Mouse (Mus musculus): ENCODE results near the gene Hspa5.
"Not testable (repeated sequence)": the region's sequence is repeated elsewhere in the genome, so short reads cannot be mapped to it uniquely, and the experiment has no call there.

Gene Hspa5

DNA sequence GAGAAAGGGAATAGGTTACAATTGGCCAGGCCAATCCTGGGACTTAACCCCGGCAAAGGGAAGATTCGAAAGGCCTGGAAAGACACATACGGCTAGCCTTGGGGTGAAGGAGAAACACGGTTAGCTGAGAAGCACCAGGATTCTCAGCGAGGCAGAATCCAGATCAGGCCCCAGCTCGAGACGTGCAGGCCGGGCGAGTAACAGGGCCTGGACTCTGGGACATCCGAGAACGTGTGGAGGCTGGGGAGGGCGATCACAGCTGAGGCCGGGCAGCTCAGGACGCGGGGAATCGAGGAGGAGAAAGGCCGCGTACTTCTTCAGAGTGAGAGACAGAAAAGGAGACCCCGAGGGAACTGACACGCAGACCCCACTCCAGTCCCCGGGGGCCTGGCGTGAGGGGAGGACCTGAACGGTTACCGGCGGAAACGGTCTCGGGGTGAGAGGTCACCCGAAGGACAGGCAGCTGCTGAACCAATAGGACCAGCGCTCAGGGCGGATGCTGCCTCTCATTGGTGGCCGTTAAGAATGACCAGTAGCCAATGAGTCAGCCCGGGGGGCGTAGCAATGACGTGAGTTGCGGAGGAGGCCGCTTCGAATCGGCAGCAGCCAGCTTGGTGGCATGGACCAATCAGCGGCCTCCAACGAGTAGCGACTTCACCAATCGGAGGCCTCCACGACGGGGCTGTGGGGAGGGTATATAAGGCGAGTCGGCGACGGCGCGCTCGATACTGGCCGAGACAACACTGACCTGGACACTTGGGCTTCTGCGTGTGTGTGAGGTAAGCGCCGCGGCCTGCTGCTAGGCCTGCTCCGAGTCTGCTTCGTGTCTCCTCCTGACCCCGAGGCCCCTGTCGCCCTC is at the start of gene Hspa5:
Hspa5 (plus strand) TSS at position 603 of the 859 bp plus-strand sequence.
- DNase-seq = peak; percentile 100

DNA sequence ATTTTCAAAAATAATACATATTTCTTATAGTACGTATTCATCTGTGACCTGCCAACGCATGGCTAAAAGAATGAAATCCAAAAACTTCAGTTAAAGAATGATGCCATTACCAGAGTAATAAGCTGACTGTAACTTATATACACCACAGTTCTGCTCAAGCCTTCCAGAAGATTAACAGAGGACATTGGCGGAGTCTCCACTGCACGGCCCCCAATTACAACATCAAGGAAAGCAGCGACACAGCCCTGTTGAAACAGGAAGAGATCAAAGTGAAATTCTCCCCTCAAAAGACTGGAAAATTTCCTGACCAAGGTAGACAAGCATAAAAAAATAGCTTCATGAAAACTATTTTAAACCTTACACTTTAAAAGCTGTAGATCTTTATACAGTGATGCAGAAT is 46.5 kb upstream of the Hspa5 start:
- no peak for DNase-seq

DNA sequence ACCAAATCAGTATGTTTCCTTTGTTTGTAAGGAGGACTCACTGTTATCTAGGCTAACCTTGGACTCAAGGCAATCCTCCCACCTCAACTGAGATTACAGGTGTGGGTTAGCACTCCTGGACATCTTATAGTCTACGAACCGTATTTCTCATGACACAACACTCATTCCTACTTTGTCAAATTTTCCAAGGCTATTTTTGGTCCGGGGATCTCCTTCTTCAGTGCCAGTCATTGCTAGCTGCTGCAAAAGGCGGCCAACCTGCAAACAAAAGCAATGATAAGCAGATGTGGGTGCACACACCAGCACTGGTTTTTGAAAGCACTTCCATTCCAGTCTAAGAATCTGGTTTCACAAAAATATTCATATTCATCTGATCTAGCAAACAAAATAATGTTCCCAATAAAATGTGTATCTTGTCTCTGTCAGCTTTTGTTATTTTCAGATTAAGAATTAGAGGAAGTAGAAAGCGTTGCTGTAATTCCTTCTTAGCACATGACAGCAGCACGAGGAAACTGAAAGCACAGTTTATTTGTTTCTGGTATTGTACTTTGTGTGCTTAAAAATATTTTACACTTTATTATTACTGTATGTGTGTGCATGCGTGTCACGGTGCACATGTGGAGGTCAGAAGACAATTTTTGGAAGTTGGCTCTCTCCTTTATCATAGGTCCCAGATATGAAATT is 44.6 kb upstream of the Hspa5 start:
- no peak for DNase-seq

DNA sequence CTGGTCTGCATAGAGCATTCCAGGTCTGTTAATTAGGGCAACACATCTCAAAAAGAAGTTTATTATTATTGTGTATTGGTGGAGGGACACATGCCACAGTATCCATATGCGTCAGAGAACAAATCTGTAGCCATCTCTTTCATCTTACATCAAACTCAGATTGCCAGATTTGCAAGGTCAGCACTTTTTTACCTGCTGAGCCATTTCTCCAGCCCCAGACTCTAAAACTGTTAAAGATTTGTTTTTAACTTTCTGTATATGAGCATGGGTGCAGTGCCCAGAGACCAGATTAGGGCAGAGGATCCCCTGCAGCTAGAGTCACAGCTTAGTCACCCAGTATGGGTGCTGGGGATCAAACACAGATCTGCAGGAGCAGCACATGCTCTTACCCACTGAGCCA is 35.1 kb upstream of the Hspa5 start:
- no peak for DNase-seq

DNA sequence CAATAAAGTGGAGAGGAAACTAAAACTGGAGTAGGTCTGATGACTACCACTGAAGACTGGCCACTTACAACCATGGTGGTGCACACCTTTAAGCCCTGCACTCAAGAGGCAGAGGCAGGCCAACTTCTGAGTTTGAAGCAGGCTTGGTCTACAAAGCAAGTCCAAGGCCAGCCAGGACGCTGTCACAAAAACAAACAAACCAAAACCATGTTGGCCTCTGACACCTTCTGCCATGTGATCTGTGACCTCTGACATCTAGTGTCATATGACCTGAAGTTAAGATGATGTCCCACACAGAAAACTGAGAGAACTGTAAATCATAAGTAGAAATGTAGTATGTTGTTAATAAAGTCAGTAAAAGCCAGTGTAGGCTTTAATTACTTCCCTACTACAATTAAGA is 33.9 kb upstream of the Hspa5 start:
- DNase-seq = no peak

DNA sequence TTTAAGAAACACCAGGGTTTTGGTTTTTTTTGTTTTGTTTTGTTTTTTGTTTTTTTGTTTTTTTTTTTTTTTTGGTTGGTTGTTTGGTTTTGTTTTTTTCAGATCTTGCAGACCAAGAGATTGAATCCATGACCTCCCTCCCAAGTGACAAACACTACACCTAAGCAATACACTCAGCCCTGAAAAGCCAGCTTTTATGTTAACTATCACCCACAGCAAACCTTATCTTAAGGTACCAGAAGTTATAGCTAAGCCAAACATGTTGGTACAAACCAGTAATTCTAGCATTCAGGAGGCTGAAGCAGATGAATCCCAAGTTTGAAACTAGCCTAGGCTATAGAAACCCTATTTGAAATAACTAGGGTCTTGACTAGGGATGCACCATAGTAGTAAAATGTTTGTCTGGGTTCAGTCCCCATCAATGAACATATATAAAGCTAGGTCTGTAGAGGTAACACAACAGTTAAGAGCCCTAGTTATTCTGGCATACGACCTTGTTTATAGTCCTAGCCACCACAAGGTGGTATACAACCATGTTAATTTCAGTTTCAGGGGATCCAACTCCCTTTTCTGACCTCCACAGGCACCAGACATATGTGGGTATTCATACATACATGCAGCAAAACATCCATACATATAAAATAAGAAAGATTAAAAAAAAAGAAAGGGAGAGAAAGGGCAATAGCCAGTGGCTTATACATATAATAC is 31.9 kb upstream of the Hspa5 start:
- no peak for DNase-seq

DNA sequence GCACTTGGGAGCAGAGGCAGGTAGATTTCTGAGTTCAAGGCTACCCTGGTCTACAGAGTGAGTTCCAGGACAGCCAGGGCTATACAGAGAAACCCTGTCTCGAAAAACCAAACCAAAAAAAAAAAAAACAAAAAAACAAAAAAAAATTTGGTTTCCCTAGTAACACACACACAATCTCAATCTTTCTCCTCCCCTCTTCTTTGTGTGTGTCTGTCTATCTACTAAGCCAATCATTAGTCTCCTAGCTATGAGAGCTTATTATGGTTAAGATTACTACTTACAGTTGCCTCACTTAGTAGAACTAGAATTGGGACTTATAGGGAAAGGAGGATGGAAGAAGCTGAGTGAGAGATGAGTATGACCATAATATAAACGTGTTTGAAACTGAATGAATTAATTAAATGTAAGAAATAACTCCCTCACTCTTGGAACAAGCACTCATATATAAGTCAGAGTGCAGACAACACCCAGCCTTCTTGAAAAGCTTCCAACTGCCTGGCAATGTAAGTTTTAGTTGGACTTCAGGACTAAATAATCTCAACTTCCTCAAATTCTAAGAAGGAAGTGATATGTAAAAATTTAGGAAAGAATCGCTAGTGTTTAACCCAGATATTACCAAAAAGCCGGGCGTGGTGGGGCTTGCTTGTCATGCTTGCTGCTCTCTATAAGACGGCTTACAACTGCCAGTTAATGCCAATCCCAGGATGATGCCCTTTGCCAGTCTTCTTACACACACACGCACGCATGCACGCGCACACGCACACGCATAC is 30.2 kb upstream of the Hspa5 start:
- DNase-seq = no peak

DNA sequence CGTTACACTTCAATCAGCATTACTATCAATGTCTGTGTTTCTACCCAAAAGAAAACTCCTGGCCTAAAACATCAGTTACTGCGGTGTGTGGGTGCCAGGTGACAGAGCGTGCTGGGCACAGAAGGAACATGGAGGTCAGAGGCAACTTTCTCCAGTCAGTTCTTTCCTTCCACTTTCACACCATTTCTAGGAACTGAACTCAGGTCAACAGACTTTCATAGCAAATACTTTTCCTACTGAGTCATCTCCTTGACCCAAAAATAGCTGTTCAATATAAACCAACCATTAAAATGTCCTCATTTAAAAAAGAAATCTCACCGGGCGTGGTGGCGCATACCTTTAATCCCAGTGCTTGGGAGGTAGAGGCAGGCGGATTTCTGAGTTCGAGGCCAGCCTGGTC is 29.1 kb upstream of the Hspa5 start:
- DNase-seq = no peak

DNA sequence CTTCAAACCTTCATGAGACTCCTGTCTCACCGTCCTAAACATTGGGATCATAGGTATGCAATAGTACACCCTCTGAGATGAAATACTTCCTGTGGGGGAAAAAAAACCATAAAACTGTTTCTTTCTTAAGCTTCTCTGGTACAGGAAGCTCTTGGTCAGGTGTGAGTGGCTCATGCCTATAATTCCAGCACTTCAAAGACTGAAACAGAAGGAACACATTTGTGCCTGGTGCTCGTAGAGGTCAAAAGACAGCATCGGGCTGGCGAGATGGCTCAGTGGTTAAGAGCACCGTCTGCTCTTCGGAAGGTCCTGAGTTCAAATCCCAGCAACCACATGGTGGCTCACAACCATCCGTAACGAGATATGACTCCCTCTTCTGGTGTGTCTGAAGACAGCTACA is 27.3 kb upstream of the Hspa5 start:
- DNase-seq = no peak

DNA sequence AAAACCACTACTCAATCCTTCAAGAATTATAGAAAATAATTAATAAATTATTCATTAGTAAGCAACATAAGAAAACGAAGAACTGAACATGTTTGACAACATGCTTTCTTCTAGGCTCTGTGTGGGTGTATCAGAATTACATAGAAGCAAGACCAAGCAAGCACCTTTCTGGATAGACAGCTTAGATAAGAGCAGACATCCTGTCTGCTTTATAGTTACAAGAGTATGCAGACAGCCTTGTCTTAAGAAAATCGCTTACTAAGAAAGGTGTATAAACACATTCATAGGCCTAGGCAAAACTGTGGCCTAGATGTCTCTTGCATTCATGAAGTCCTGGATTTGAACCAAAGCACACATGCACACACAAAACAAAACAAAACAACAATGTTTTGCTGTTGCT is 26.1 kb upstream of the Hspa5 start:
- DNase-seq = no peak

DNA sequence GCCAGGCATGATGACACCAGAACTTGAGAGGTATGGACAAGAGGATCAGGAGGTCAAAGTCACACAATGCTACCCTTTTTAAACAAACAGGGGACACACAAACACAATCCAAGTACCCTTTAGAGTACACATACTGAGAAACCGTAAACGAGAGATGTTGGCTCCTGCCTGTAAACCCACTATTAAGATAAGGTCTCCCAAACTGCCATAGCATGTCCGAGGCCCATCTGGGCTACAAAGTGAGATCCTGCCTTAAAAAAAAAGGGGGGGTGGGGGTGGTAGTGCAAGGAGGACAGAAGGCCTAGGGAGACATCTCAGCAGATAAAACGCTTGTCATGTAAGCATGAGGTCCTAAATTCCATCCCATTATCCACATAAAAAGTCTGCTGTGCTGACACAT is 23.3 kb upstream of the Hspa5 start:
- DNase-seq = no peak

DNA sequence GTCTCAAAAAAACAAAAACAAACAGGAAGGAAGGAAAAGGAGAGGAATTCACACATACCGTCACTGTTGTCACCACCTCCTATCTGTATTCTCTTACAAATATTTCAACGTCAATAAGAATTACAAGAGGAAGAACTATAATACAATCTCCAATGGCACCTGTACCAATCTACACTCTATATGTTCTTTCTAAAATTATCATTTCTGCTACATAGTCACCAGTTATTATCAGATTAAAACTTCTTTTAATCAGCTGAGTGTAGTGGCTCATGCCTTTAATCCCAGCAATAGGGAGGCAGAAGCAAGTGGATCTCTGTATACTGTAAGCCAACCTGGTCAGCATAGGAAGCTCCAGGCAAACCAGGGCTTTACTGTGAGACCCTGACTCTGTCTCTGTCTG is 21.5 kb upstream of the Hspa5 start:
- no peak for DNase-seq

DNA sequence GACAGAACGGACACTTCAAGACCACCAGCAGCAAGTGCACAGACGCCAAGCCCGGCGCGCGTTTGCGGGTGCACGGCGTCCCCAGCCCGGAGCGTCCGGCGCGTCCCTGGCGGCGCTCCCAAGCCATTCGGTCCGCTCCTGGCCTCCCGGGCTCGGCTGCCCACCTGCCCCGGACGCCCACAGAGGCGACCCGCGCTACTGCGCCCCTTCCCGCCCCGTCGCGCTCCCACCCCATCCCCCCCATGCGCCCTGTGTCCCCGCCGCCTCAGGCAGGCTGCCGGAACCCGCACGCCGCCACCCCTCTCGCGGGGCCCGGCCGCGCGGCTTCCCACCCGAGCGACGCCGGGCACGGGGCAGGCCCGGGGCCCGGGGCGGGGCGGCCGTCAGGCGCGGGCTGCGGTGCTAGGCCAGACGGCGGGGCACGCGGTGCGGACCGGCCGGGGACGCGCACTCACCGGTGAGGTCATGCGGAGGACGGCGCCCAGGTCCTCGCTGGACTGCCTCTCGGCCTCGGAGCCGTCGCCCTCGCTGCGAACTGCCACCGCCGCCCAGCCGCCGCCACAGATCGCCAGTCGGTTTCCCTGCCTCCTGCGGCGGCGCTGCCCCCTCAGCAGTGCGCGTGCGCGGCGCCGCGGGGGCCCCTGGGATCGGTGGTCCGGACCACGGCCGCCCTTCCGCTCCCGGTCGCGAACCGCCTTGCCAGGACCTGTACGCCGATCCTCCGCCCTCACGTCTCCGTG is 17.8 kb upstream of the Hspa5 start:
- DNase-seq = peak; percentile 93

DNA sequence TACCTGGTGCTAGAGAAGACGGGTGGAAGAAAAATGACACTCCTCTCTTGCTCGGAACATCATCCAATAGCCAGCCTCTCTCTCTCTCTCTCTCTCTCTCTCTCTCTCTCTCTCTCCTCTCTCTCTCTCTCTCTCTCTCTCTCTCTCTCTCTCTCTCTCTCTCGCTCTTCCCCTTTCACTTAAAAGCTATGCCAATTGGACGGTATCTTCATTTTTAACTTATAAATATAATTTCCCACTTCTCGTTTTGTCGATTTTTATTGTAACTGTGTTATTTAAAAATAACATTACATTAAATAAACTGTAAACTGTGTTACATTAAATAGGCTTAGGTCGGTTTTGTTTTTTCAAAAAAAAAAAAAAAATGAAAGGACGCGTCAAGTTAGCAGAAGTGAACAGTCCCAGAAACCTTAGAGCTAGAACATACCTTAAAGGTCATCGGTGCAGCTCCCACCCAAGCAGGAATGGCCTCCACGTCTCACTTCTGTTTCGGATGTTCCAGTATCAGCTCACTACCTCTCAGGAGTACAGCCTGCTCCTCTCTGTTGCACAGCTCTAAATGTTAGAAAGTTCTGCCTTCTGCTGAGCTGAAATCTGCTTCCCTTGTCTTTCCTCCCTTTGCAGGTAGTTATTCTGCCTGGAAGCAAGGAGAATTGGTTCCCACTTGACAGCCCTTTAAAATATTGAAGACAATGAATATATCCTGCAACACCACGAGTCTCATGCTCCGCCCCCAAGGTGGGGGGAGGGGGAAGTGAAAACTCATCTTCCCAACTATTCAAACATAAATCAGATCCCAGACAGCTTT is 17.0 kb upstream of the Hspa5 start, which contains the start of gene Gapvd1:
Gapvd1 (minus strand) TSS at position 682 of the 808 bp plus-strand sequence.
- DNase-seq = peak; percentile 34

DNA sequence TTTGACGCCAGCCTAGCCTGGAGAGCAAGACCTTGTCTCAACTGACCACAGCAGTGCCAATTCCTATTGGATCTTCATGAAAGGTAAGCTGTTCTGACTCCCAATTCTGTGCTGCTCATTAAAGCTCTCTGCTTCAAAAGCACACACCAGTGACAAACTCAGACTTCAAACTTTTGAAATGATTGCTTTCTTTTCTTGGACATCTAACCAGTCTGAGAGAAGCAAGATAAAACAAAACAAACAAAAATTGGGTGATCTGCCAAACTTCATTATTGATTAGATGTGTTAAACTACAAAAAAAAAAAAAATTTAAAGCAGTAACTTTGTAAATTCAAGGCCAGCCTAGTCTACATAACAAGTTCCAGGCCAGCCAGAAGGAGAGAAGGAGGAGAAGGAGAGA is 14.4 kb upstream of the Hspa5 start:
- no peak for DNase-seq

DNA sequence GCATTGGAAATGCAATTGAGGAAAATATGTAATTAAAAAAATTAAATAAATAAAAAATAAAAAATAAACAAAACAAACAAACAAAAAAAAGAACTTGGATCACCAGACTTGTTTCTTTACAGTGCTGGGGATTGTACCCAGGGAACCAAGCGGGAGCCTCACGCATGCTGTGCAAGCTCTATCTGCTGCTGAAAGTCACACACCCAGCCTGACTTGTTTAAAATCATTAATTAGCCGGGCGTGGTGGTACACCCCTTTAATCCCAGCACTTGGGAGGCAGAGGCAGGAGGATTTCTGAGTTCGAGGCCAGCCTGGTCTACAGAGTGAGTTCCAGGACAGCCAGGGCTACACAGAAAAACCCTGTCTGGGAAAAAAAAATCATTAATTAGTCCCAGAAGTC is 10.5 kb upstream of the Hspa5 start:
- not testable (repeated sequence) for DNase-seq

DNA sequence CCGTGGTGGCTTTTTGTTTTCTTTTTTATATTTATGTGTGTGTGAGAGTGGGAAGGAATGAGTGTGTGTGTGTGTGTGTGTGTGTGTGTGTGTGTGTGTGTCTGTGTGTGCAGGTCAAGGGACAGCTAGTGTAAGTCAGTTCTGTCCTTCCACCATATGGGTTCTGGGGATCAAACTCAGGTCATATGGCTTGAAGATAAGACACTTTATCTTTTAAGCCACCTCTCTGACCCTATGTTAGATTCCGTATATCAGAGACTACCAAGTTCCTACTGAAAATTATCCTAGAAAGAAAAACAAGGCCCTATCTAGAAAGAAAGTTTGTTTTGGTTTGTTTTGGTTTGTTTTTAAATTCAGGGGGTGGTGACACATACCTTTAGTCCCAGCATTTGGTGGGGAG is 9.6 kb upstream of the Hspa5 start:
- no peak for DNase-seq

DNA sequence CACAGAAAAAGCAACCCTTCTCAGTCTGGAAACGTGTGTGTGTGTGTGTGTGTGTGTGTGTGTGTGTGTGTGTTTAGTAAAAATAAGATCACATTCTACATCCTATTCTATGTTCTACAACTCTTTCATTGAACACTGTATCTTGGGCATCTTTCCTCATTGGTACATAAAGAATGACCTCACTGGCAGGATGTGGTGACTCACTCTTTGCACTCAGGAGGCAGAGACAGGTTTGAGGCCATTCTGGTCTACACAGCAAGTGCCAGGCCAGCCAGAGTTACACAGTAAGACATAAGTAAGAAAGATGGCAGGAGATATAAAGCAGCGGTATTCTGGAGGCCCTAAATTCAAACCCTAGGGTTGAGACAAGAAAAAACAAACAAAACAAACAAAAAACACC is 8.9 kb upstream of the Hspa5 start:
- no peak for DNase-seq

DNA sequence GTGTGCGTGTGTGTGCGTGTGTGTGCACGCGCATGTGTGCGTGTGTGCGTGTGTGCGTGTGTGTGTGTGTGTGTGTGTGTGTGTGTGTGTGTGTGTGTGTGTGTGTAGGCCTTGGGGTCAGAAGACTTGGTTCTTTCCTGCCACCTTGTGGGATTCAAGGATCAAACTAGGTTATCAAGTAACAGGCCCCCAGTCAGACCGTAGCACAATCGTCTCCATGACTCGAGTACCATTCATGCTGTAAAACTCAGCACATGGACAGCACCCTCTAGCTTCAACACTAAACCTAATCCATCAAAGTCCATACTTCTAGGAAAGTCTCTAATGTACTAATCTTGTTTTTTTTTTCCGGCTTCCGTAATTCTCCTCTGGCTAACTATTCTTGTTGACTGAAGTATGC is 7.0 kb upstream of the Hspa5 start:
- DNase-seq = no peak

DNA sequence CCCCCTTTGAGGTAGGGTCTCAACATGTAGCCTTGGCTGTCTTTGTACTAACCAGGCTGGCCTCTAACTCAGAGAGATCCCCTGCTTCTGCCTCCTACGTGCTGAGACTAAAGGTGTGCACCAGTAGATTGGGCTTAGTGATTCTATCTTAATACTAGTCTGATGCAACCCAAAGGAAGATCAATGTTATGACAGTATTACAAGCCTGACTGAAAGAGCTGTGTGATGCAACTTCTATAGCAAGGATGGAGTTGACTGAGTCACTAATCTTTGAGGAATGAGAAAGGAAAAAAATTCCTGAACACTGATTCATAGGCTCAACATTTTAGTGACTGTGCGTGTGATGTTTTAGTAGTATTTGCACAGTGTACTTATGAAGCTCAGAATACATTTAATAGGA is 1.7 kb upstream of the Hspa5 start:
- no peak for DNase-seq

DNA sequence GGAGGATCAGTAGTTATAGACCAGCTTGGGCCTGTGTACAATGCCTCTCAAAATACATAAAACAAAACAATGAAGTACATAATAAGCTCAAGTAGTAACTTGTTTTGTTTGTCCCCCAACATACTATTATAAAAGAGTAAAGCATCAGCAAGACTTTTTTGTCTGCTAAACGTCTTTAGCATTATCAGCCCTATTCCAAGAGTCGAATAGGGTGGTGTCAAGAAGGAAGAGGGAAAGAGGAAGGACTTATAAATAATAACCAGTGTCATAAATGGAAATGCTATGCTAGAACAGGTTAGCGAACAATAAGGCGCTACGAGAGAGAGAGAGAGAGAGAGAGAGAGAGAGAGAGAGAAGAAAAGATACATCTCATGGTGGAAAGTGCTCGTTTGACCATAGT is 819 bp upstream of the Hspa5 start:
- DNase-seq = no peak

All from kidney, postnatal 14 days (tissue).